Mouse (Mus musculus) bone marrow, adult 2 months (tissue): Measurements from ENCODE around the gene Olfr1306. TPM values are rescaled to one million over a fixed set of nuclear protein-coding genes. Genes with fewer than 3 reads are reported as not detected.

Experiments
- H3K27ac ChIP-seq: fragments of 200-500 bp; 2 replicates; pipeline ENCODE4 v1.5.1; 2012; ENCODE audit warnings: low read depth, mild to moderate bottlenecking, control low read depth, inconsistent platforms, low read length; ENCODE audit not compliant: control insufficient read depth, poor library complexity, insufficient read depth
- H3K4me1 ChIP-seq: fragments of 200-500 bp; 2 replicates; pipeline ENCODE4 v1.6.1; 2011; ENCODE audit warnings: low read length; ENCODE audit not compliant: control insufficient read depth, insufficient read depth
- H3K4me3 ChIP-seq: fragments of 200-500 bp; replicated peaks from 2 replicates; pipeline ENCODE3; 2011; ENCODE audit warnings: mild to moderate bottlenecking, low read depth, low read length, control low read depth; ENCODE audit not compliant: control insufficient read depth
- CTCF ChIP-seq: fragments of 200-500 bp; IDR thresholded peaks from 2 replicates; pipeline ENCODE4 v1.5.1; 2011; ENCODE audit warnings: low read length, control low read depth; ENCODE audit not compliant: control insufficient read depth, insufficient read depth
- POLR2A ChIP-seq: fragments of 200-500 bp; IDR thresholded peaks from 2 replicates; pipeline ENCODE4 v1.6.1; 2011; ENCODE audit warnings: low read depth, mild to moderate bottlenecking, control low read depth, low read length, borderline replicate concordance; ENCODE audit not compliant: control insufficient read depth
- WGBS: fragments of 180-500 bp; shearing (Covaris S2); methylation state at CpG from one replicate; pipeline ENCODE4 v1.1.7; 2018; 5-methylcytosine and 5-hydroxymethylcytosine counted together
- polyA plus RNA-seq: library from polyadenylated mRNA; stranded (reverse); fragments of >200 nt; gene quantifications from 2 replicates; pipeline ENCODE4 v1.2.4, GENCODE M21; 2011; ENCODE audit warnings: low replicate concordance; ENCODE audit not compliant: missing spikeins, insufficient read depth, insufficient read length

The Olfr1306 gene
- polyA plus RNA-seq, result not detected in 2 replicates

DNA sequence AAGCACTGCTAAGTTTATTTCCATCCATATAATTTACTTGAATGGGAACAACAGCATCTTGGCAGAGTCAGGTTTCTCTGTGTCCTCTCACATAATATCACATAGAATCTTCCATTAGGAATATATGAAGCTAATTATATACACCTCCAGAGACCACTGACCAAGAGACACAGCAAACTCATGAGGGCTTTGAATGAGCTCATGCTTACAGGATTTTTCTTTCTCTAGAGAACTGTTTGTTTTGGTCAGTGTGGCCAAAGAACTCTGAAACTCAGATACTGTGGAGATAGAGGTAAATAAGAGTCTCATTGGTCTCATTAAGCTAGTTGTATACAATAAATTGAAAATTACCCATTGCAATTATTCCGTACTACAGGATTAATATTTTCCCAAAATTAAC, at the start of gene Olfr1306:
TSS of gene Olfr1306 (minus strand) at position 101 of the 400 bp plus-strand sequence.
- H3K27ac ChIP-seq, result no peak within 1 kb of the TSS
- H3K4me1 ChIP-seq, result no peaks in the 10 kb centered on the region
- no peak within 1 kb of the TSS for H3K4me3 ChIP-seq
- TF ChIP-seq POLR2A (no peak), CTCF (no peak)
- 69% methylated on average over 1 of the region's 1 CpGs for WGBS

DNA sequence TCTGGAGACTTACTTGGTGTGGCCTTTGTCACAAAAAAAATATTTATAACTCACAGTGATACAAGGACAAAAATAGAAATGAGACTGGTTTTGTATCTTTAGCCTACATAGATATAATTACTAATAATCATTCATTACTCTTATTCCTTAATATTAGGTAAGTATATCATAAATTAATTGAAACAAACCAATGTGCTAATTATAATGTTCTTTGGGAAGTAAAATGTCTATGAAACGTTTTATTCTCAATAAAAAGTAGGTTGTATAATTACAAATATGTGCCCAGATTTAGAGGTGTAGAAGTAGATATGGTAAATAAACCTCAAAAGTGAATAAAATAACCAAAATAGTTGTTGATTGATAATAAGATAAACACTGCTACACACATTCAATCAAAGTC, 48.8 kb upstream of the Olfr1306 start, which contains the start of gene Olfr1308:
TSS of gene Olfr1308 (minus strand) at position 101 of the 400 bp plus-strand sequence.
- TF ChIP-seq CTCF (no peak), POLR2A (no peak)
- WGBS, result 43% methylated on average over 1 of the region's 1 CpGs

DNA sequence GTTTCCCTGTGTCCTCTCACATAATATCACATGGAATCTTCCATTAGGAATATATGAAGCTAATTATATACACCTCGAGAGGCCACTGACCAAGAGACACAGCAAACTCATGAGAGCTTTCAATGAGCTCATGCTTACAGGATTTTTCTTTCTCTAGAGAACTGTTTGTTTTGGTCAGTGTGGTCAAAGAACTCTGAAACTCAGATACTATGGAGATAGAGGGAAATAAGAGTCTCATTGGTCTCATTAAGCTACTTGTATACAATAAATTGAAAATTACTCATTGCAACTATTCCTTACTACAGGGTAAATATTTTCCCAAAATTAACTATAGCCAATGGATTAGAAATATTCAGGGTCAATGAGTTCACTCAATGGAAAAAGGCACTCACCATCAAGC, 33.3 kb upstream of the Olfr1306 start, which contains the start of gene Olfr1307:
TSS of gene Olfr1307 (minus strand) at position 101 of the 400 bp plus-strand sequence.
- Histone ChIP-seq H3K4me1 (no peaks in the 10 kb centered on the region), H3K4me3 (no peak within 1 kb of the TSS), H3K27ac (no peak within 1 kb of the TSS)
- 60% methylated on average over 1 of the region's 1 CpGs for WGBS
- TF ChIP-seq CTCF (no peak), POLR2A (no peak)

More for the DNA sequence above, 48.8 kb upstream of the Olfr1306 start, which contains the start of gene Olfr1308:
- Histone ChIP-seq H3K4me1 (no peaks in the 10 kb centered on the region), H3K27ac (no peak within 1 kb of the TSS), H3K4me3 (no peak within 1 kb of the TSS)

DNA sequence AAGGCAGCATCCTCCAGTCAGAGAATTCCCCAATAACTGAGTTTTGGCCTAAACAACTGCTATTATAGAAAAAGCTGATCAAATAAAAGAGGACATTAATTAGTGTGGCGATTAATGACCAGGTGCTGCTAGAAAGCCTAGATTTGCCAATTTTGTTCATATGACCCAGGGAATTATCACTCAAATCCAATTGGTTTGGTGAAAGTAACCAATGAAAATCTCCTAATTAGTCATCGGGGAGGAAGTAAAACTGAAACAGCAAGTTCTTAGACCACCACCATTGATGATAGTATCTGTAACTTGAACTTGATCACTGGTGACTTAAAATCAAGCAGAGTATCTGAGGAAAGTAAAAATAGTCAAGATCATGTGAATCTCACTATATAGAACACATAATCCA, 39.0 kb downstream of the Olfr1306 start, which contains the start of gene Olfr1305:
TSS of gene Olfr1305 (minus strand) at position 101 of the 400 bp plus-strand sequence.
- no peak for TF ChIP-seq POLR2A
- TF ChIP-seq CTCF, result no peak
- 78% methylated on average over 2 of the region's 2 CpGs for WGBS
- no peak within 1 kb of the TSS for H3K27ac ChIP-seq
- H3K4me3 ChIP-seq, result no peak within 1 kb of the TSS
- no peaks in the 10 kb centered on the region for H3K4me1 ChIP-seq

Other genes starting within 250 kb of the Olfr1306 start
- not detected in 2 replicates for gene Olfr1301, start 165.3 kb downstream of the Olfr1306 start, polyA plus RNA-seq
- gene Olfr1302, start 138.8 kb downstream of the Olfr1306 start, polyA plus RNA-seq, result not detected in 2 replicates
- gene Olfr1303, start 95.9 kb downstream of the Olfr1306 start, polyA plus RNA-seq, result 0.32 TPM in 1 of 2 replicates, not detected in the other
- not detected in 2 replicates for gene Olfr1305, start 39.1 kb downstream of the Olfr1306 start, polyA plus RNA-seq
- 0.05 and 0.15 TPM in 2 replicates for gene Olfr1307, start 33.2 kb upstream of the Olfr1306 start, polyA plus RNA-seq
- not detected in 2 replicates for gene Olfr1308, start 48.7 kb upstream of the Olfr1306 start, polyA plus RNA-seq
- gene Olfr1309, start 74.0 kb upstream of the Olfr1306 start, polyA plus RNA-seq, result 0.57 TPM in 1 of 2 replicates, not detected in the other
- gene Olfr1310, start 96.4 kb upstream of the Olfr1306 start, polyA plus RNA-seq, result not detected in 2 replicates
- not detected in 2 replicates for gene Olfr1311, start 108.1 kb upstream of the Olfr1306 start, polyA plus RNA-seq
- 0.75 TPM in 1 of 2 replicates, not detected in the other for gene Olfr1312, start 134.0 kb upstream of the Olfr1306 start, polyA plus RNA-seq
- gene Olfr1313, start 161.6 kb upstream of the Olfr1306 start, polyA plus RNA-seq, result 0.57 TPM in 1 of 2 replicates, not detected in the other
- gene Olfr1314, start 180.5 kb upstream of the Olfr1306 start, polyA plus RNA-seq, result not detected in 2 replicates
- gene Olfr1315-ps1, start 199.2 kb upstream of the Olfr1306 start, polyA plus RNA-seq, result not detected in 2 replicates
- gene Olfr1316, start 218.7 kb upstream of the Olfr1306 start, polyA plus RNA-seq, result not detected in 2 replicates
- gene Olfr1317, start 224.1 kb upstream of the Olfr1306 start, polyA plus RNA-seq, result not detected in 2 replicates
- gene Olfr1318, start 237.9 kb upstream of the Olfr1306 start, polyA plus RNA-seq, result not detected in 2 replicates